Mouse (Mus musculus): ENCODE results near the gene Sema4b.

Gene Sema4b

DNA sequence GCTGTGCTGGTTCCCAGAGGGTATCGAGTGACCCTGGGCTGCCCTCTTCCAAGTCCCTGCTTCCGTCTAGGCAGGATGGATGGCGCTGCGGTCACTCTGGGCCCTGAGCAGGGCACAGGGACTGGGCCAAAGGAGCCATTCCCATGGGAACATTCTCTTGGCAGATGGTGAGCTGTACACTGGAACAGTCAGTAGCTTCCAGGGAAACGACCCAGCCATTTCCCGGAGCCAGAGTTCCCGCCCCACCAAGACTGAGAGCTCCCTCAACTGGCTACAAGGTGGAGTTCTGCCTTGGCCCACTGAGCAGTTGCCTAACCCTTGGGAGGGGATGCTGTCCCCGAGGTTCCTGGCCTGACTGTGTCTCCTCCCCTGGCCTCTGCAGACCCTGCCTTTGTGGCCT, 29.9 kb downstream of the Sema4b start:
- peak in 1 of 2 experiments; percentile 36 for DNase-seq (ENCODE audit: low spot score in 2 of 2)

DNA sequence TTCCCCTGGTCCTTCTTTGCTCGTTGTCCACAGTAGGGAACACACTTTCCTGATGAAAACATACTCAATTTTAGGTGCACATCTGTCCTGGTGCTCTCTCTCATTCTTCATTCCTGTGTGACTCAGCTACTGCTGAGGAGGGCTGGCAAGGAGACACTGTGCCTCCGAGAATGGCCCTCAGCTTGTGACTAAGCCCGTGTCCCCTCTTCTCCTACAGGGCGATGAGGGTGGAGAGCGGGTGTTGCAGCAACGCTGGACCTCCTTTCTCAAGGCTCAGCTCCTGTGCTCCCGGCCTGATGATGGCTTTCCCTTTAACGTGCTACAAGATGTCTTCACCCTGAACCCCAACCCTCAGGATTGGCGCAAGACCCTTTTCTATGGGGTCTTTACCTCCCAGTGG, 32.0 kb downstream of the Sema4b start:
- no peak for DNase-seq (ENCODE audit: low spot score in 2 of 2)

DNA sequence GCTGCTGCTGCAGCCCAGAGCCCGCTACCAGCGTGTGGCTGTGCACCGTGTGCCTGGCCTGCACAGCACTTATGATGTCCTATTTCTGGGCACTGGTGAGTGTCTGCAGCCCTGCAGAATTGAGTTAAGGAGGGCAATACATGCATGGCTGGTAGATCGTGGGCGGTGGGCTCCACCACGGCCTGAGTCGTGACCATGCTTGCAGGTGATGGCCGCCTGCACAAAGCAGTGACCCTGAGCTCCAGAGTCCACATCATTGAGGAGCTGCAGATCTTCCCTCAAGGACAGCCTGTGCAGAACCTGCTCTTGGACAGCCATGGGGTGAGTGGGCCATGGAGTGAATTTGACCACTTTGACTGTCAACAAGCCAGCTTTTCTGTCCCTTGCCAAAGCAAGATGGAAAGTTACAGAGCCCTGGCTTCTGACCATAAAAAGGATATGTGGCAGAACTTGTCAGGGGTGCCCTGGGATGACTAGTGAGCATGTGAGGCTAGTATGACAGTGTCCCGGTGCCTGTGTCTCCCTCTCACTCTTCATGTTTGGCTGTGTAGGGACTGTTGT, 33.7 kb downstream of the Sema4b start:
- DNase-seq (ENCODE audit: low spot score in 2 of 2), result no peak

DNA sequence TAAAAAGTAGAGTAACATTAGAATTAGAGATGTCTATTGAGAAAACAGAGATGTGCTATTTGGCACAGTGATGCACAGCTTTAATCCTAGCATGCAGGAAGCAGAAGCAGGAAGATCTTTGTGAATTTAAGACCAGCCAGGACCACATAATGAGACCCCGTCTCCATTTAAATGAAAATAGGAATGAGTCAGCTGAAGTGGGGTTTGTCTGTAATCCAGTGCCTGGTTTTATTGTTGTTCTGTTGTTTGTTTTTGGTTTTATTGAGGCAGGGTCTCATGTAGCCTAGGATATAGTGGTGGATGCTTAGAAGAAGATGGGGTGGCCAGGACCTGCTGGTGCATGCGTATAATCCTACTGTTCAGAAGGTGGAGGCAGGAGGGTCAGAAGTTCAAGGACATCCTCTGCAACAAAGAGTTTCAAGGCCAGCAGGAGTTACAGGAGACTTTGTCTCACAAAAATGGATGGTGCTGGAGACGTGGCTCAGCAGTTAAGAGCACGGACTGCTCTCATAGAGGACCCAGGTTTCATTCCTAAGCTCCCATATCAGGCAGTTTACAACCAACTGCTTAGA, 34.6 kb downstream of the Sema4b start:
- DNase-seq (ENCODE audit: low spot score in 2 of 2), result no peak

DNA sequence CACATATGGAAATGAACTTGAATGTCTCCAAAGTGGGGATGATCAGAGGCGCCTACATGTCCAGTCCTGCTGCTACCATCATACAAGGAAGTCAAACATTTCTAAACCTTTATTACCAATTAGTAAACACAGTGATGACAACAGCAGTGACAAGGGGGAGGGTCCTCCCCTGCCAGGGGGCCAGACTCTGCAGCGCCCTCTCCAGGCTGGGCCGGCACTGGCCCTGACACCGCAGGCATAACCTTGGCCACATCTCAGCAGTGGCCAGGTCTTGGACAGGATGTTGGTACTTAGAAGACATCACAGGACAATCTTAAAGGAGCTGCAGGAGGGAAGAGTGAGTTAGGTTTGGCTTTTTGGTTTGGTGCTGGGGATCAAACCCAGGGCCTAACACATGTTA, 40.4 kb downstream of the Sema4b start:
- no peak for DNase-seq (ENCODE audit: low spot score in 2 of 2)

DNA sequence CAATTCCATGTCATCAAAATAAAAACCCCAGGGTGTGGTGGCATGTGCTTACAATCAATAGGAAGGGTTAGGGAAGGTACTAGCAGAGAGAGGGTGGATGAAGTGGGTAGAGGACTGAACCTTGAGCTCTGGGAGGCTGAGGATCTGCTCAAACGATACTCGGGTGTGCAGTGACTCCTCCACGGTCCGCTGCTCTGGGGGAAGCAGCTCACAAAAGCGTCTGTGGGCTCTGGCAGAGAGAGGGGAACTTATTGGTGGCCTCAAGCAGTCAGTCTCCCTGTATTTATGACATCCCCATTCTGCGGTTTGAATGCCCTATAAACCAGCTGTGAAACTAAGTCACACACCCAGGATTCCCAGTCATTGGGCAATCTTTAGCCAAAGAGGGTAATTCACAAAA, 43.6 kb downstream of the Sema4b start:
- DNase-seq (ENCODE audit: low spot score in 2 of 2), result no peak

DNA sequence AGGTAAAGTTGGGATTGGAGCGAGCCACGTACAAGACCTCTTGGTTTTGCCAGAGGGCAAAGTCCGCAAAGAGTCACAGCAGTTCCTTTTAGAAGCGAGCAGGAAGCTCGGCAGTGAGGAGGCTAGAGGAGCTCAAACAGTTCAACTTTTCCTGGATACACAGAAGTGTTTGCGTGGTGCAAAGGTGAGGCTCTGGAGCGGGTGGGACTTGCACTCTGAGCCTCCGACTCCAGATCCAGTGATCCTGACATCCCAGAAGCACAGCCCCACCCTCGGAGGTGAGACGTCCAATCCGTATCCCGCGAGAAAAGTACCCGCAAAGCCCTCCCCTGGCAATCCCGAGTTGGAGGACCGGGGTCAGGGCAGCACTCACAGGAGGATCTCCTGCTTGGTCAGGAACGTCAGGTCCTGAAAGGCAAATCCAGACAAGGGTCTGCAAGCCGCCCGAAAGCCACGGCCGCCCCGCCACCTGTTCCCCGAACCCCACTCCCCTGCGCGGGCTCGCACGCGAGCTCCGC, 45.4 kb downstream of the Sema4b start:
- DNase-seq (ENCODE audit: low spot score in 2 of 2), result peak in 1 of 2 experiments; percentile 19

DNA sequence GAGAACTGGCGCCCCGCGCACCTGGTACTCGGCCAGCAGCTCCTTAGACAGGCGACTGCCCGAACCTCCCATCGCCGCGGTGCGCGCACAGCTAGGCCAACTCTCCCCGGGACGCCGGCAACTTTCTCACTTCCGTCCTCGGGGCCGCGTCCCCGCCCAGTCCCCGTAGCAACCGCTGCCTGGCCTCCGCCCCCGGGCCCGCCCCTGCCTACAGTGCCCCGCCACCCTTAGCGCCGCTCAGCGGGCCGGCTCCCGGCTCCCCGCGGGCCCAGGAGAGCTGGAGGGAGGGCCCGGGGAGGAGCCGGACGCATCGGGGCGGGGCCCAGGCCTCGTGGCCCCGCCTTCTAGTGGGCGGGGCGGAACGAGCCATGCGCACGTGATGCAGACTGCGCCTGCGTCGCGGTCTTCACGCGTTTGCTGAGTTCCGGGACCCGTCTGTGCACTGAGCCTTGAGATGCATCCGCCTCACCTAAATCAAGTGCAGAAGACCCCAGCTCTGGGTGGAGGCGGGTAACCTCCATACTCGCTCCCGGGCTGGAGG, 45.9 kb downstream of the Sema4b start, which contains the start of the genes Cib1 and Gdpgp1:
TSS of gene Cib1 (minus strand) at position 325 of the 541 bp plus-strand sequence.
TSS of gene Gdpgp1 (plus strand) at position 377 of the 541 bp plus-strand sequence.
- DNase-seq (ENCODE audit: low spot score in 2 of 2), result peak; percentile 87 to 95

DNA sequence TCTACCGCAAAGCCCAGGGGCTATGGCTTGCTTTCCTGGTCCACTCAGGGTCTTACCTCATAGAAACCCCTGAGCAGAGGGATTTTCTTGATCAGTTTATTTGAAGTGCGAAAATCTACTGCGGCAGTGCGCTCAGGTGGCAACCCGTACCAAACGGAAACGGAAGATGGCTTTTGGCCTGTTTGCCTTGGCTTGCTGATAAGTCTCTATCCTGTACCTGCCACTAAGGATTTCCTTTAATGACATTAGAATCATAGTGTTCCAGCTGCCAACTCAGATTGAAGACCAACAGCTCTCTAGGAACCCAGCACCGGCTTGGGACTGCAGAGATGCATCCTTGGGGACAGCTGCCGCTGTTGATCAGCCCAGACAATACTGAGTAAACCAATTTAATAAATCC, 47.2 kb downstream of the Sema4b start:
- no peak for DNase-seq (ENCODE audit: low spot score in 2 of 2)

DNA sequence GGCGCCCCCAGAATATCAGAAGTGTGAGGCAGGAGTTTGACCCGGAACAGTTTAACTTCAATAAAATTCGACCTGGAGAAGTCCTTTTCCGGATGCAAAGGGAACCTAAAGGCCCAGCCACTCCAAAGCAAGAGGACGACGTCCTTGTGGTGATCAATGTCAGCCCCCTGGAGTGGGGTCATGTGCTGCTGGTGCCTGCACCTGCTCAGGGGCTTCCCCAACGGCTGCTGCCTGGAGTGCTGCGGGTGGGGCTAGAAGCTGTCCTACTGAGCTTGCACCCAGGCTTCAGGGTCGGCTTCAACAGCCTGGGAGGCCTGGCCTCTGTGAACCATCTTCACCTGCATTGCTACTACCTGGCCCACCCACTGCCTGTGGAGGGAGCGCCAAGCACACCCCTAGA, 51.9 kb downstream of the Sema4b start:
- no peak for DNase-seq (ENCODE audit: low spot score in 2 of 2)

DNA sequence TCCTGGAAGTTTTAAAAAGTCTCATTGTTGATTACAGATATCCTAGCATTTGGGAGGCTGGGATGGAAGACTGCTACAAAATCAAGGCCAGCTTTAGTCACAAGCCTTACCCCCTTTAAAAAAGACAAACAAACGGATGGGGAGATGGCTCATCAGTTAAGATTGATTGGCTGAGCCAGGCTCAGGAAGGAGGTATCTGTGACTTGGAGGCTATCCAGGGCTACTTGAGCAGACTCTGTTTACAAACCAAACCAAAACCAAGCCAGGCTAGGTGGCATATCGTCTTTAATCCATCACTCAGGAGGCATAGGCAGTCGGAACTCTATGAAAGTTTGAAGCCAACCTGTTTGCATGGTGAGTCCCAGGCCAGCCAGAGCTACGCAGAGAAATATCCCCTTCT, 55.0 kb downstream of the Sema4b start:
- no peak for DNase-seq (ENCODE audit: low spot score in 2 of 2)

DNA sequence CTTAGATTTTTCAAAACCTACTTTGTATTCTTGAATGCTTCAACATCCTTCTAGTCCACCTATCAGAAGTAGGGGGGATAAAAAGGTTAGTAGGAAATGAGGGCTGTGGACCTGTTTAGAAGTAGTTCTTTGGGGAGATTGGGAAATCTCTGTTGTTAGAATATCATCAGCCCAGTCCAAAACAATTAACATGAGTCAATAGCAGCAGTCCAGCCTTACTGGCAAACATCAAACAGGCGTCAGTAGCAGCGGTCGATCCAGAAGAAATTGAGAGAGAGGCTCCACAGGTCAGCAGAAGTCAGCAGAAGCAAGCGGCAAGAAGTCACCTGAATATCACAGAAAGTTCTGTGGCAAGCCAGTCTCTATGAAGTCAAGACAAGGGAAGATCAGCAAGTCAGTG, 58.2 kb downstream of the Sema4b start:
- DNase-seq (ENCODE audit: low spot score in 2 of 2), result no peak

DNA sequence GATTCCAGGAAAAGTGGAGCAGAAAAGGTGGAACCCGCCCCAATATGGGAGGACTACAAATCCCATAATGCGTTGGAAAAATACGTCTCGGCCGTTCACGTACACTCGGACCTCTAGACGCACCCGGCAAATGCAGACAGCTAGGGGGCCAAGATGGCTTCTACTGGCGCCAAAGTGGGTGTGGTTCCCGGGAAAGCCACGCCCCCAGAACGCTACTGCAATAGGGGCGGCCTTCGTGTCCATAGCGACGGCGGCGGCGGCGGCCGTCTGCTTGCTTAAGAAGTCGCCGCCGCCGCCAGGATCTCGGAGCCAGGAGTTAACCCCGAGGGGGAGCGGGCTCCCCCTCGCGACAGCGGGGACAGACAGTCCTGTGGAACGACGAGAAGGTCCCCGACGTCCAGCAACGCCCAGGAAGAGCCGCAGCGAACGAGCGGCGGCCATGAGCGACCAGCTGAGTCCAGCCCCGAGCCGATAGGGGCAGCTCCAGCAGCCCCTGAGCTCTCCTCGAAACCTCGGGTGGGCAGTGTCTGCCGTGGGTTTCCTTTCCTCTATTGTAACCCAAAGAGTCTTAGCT, 59.6 kb downstream of the Sema4b start, which contains the start of gene Ttll13:
TSS of gene Ttll13 (plus strand) at position 229 of the 574 bp plus-strand sequence.
- peak; percentile 92 to 97 for DNase-seq (ENCODE audit: low spot score in 2 of 2)

DNA sequence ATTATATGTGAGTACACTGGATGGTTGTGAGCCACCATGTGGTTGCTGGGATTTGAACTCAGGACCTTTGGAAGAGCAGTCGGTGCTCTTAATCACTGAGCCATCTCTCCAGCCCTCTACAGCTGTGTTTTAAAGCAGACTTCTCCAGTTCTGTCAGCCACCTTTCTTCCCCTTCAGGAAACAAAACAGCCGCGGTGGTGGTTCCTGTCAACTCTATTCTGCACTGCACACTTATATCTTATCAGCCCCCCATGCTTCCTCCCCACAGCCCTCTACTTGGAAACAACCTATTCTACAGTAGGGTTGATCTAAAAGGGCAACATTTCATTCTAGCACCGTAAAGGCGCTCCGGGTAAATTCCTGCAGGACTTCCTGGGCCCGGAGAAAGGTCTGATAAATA, 60.2 kb downstream of the Sema4b start:
- no peak for DNase-seq (ENCODE audit: low spot score in 2 of 2)

DNA sequence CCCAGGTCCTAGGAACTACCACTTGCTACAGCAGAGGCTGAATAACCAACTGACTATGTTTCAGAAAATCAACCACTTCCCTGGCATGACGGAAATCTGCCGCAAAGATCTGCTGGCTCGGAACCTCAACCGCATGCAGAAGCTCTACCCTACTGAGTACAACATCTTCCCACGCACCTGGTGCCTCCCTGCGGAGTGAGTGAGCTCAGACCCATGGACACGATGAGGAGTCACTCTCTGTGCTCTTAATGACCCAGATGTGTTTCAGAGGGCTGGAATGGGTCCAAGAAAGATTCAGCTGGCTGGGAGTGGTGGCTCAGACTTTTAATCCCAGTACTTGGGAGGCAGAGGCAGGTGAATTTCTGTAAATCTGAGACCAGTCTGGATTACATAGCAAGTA, 65.8 kb downstream of the Sema4b start:
- no peak for DNase-seq (ENCODE audit: low spot score in 2 of 2)

DNA sequence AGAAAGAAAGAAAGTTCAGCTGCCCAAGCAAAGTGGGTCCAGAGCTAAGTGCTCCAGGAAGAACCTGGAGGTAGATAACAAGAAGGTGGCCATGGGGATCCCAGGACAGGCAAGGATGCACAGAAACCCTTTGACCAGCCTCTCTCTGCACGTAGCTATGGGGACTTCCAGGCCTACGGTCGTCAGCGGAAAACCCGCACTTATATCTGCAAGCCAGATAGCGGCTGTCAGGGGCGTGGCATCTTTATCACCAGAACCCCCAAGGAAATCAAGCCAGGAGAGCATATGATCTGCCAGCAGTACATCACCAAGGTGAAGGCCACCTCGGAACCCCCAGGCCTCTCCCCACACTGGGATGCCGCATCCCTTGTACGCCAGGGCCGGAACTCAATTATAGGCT, 66.2 kb downstream of the Sema4b start:
- no peak for DNase-seq (ENCODE audit: low spot score in 2 of 2)

DNA sequence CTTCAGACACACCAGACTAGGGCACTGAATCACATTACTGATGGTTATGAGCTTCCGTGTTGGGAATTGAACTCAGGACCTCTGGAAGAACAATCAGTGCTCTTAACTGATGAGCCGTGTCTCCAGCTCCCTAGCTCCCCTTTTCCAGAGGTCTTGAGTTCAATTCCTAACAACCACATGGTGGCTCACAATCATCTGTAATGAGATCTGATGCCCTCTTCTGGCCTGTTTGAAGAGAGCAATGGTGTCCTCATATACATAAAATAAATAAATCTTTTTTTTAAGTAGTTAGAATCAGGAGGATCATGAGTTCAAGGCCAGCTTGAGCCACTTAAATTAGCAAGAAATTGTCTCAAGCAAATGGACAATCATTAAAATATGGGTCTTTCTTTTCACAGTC, 69.3 kb downstream of the Sema4b start:
- DNase-seq (ENCODE audit: low spot score in 2 of 2), result no peak

DNA sequence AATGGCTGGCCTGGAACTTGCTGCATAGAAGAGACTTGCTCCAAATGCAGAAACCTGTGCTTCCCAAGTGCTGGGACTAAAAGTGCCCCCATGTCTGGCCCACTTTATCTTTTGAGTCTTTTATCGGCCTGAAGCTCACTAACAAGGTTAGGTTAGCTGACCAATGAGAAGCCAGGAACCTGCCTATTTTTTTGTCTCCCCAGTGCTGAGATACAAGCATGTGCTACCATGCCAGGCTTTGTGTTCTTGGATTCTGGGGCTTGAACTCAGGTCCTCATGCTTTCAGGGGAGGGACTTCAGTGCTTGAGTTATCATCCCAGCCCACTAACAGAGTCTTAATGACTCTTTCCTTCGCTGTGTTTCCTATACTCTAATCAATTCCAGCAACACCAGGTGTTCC, 71.1 kb downstream of the Sema4b start:
- no peak for DNase-seq (ENCODE audit: low spot score in 2 of 2)

DNA sequence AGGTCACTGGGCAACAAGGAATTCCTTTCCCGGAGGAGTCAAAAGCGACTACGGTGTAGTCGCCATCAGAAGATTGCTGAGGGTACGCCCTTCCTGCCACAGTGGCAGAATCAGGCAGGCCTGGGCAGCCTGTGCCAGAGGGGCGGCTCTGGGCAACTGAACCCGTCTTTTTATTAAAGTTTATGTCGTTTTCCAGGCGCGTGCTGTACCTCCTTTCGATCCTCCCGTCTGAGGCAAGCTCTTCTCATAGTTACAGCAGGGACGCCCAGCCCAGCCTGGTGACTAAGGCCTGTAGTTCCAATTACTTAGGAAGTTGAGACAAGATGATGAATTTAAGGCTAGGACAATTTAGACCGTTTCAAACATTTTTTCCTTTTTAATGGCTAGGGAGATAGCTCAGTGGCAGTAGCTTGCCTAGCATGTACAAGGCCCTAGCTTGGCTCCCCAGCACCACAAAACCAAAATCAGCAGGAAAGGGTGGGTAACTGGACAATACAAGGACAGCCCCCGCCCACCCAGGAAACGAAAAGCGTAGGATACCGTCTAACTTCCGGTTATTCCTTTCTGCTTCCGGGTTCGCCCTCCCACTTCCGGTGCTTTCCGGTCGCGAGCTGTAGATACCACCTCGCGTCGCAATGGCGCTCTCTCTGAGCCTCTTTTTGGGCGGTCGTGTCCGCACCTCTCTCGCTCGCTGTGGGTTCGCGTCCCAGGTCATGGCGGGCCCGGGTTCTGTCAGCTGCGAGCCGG, 74.2 kb downstream of the Sema4b start, which contains the start of gene Ngrn:
TSS of gene Ngrn (plus strand) at position 591 of the 747 bp plus-strand sequence.
- peak; percentile 47 to 85 for DNase-seq (ENCODE audit: low spot score in 2 of 2)

DNA sequence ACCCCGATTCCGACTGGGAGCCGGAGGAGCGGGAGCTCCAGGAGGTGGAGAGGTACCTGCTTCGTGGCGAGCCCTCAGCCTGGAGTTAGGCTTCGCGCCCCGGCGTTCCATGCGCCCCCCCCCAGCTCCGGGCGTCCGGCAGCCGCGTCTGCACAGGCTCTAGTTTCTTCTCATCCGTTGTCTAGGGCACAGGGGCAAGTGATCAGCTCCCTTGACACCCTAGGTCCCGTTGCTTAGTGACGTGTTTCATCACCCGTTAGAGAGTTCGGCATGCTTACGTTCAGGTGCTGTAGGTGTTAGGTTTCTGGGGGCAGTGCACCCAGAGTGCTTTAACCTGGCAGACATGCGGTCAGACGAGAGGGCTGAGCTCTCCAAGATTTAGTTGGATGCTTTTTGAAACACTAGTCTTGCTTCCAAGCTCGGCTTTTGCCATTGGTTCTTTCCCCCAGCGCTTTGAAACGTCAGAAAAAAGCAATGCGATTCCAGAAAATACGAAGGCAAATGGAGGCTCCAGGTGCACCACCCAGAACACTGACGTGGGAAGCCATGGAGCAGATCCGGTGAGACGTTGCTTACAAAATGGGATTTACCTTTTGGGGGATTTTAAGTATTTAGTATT, 74.8 kb downstream of the Sema4b start:
- peak in 1 of 2 experiments; percentile 26 for DNase-seq (ENCODE audit: low spot score in 2 of 2)

DNA sequence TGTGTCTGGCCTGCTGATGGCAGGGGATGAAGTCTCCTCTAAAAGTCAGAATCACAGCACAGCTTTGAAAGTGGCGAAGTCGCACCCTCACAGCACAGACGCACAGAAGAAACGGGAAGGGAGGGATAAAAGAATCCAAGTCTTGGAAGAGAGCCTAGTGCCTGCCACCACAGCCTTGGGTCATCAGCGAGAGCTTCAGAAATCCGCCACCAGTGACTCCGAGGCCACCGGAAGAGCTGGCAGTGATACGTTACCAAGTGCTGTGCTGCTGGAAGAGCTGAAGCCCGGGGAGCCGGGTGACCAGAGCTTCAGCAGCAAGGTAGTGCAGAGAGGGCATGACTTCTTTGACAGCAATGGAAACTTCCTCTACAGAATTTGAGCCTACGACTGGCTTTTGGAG, 78.0 kb downstream of the Sema4b start:
- DNase-seq (ENCODE audit: low spot score in 2 of 2), result no peak

DNA sequence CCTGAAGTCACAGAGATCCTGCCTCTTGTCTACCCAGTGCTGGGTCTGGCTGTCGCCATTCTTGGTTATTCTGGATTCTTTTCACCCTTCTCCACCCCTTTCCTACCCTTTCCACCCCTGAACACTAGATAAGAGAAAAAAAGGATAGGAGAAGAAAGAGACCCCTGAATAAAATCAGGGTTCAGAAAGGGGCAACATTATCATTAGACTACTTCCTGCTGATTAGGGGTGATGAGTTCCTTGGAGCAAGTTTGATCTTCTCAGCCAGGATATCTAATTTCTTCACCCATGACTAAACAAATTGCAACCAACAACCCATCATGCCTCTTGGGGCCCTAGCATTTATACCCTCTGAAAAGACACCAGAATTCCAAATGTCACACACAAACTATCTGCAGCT, 81.1 kb downstream of the Sema4b start:
- DNase-seq (ENCODE audit: low spot score in 2 of 2), result no peak
